ENCODE assay signal across 8 mouse cellular contexts in the genomic region with DNA sequence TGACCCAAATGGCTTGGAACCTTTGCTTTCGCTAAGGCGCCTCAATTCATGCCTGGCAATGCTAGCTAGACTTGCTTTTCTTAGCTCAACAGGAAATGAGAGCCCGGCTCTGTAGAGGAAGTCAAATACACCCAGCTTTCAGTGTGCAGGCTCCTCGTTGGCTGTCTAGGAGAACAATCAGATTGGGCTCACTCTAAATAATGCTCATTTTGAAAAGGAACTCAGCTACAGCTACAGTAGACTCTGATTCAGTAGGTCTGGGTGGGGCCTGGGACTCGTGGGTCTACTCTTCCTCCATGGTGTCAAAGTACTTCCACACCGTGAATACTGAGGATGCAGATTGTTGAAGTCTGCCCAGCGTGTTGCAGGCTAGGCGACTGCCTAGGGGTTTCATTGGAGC. TPM values are rescaled to one million over a fixed set of nuclear protein-coding genes. Genes with fewer than 3 reads are reported as not detected.
A peak's percentile ranks its signal among the peaks of the same experiment; 100 is the strongest.
DNase-seq lines count a peak whose midpoint lies in the region; TF ChIP-seq lines count a peak whose summit lies in the region.

No protein-coding gene starts in this region.

- no peak for TF ChIP-seq POLR2A in lung, adult 2 months (IDR thresholded peaks at IDR 0.05; ENCODE audit: borderline replicate concordance, extremely low read depth, low read depth, low read length)
- no peak for TF ChIP-seq POLR2A in myocyte (IDR thresholded peaks at IDR 0.05; ENCODE audit: insufficient read length, low read depth)

- no peak for TF ChIP-seq CTCF in lung, adult 2 months (IDR thresholded peaks at IDR 0.05; ENCODE audit: insufficient read depth, low read length)

- peaks cover 100% of the 10 kb centered on the region for H3K79me2 ChIP-seq in myocyte (ENCODE audit: control insufficient read depth, insufficient read depth)

- no peaks in the 10 kb centered on the region for H3K27me3 ChIP-seq in myocyte (ENCODE audit: control insufficient read depth, insufficient read depth, insufficient read length)

- no peak overlapping the region for H3K4me3 ChIP-seq in lung, adult 2 months (replicated peaks; ENCODE audit: extremely low read depth, low read depth, low read length)
- no peak overlapping the region for H3K4me3 ChIP-seq in myocyte

- H3K4me1 ChIP-seq in lung, adult 2 months (ENCODE audit: control insufficient read depth, insufficient read depth, low read length), result peaks cover 60% of the 10 kb centered on the region

- peaks cover 11% of the 10 kb centered on the region for H3K36me3 ChIP-seq in myocyte (ENCODE audit: control insufficient read depth, insufficient read depth)

- DNase-seq in lung, adult 18-20 months, result peak; percentile 56 to 65
- no peak for DNase-seq in lung, adult 2 months
- peak; percentile 73 for DNase-seq in heart, adult 8-10 months (ENCODE audit: low spot score)
- peak; percentile 55 for DNase-seq in kidney, postnatal 10 days
- no peak for DNase-seq in cerebellum, adult 11 months
- DNase-seq in frontal cortex, postnatal 25 days (ENCODE audit: low spot score in 2 of 2), result no peak
- no peak for DNase-seq in gastrocnemius, adult 18-20 months (ENCODE audit: low spot score)

- 10% methylated on average over 8 of the region's 8 CpGs for WGBS in lung, adult 2 months

- peak overlapping the region; percentile 26 for H3K4me2 ChIP-seq in myocyte (ENCODE audit: low read depth)

- no peak overlapping the region for H3ac ChIP-seq in myocyte (ENCODE audit: control insufficient read depth, insufficient read length)

TF ChIP-seq in myocyte, 11 proteins besides CTCF, POLR2A, EP300 and RAD21:
- TF ChIP-seq SRF (IDR thresholded peaks at IDR 0.05; ENCODE audit: control insufficient read depth, insufficient read length, low read depth), result no peak
- no peak for TF ChIP-seq TCF12 (IDR thresholded peaks at IDR 0.05; ENCODE audit: insufficient read depth, poor library complexity, severe bottlenecking)
- no peak for TF ChIP-seq MYOD1 (IDR thresholded peaks at IDR 0.05; ENCODE audit: control insufficient read depth in 1 of 3, insufficient read length in 2 of 3, low read depth in 2 of 3)

RNA-seq across cellular contexts. Expression of gene Map4k4, which starts 22.0 kb away (rescaled TPM):
- polyA plus RNA-seq in lung, adult 2 months (2012; rRNA removed), result 80.4 and 94.7 TPM in 2 replicates
- 100 to 1,000 TPM in 3 of 4 experiments, 10 to 100 TPM in 1; 98.5 to 135 (median 109) TPM for total RNA-seq in heart, adult 8-10 months (2022)
- polyA plus RNA-seq in myocyte (2012; fragmentation: generic; extraction: Trizol), result 147 TPM
- total RNA-seq in gastrocnemius, adult 18-20 months (2021), result 10 to 100 TPM; 15.2 to 20.9 TPM

Comparison
In these comparisons a context has a peak if more than half of its experiments do, and no peak if none do; other contexts are left out.
1. DNase-seq: peak in lung, adult 18-20 months (2 of 2), heart, adult 8-10 months (single experiment) and kidney, postnatal 10 days (single experiment); none in lung, adult 2 months (single experiment), cerebellum, adult 11 months (single experiment), frontal cortex, postnatal 25 days (0 of 2) and gastrocnemius, adult 18-20 months (single experiment).
2. RNA of gene Map4k4, which starts 22.0 kb away (total RNA-seq): 98.5 to 135 TPM in heart, adult 8-10 months; 15.2 to 20.9 TPM in gastrocnemius, adult 18-20 months; every median in the first group is over 4 times any median in the second.